Mouse (Mus musculus): ENCODE measurements at regions not wholly inside any gene's neighbourhood (a gene's known extent, or its start where the extent isn't known, plus 50 kb on each side); places are given as distances from the start of the nearest gene placed in this dataset.
"Not testable (repeated sequence)": the region's sequence is repeated elsewhere in the genome, so short reads cannot be mapped to it uniquely, and the experiment has no call there.

- ATAC-seq (replicated peaks; ENCODE audit: poor library complexity, severe bottlenecking) = no peak
Observed at GRCm38 (mm10) chr14:53831651-53832050, 422.3 kb downstream of the Dad1 start.

GRCm38 (mm10) chr14:53830717-53831116 is 423.2 kb downstream of the Dad1 start:
- no peak for ATAC-seq (replicated peaks; ENCODE audit: poor library complexity, severe bottlenecking)

- ATAC-seq (replicated peaks; ENCODE audit: poor library complexity, severe bottlenecking) = no peak
Observed at GRCm38 (mm10) chr14:53826782-53827181, 427.1 kb downstream of the Dad1 start.

- no peak for ATAC-seq (replicated peaks; ENCODE audit: poor library complexity, severe bottlenecking)
Observed at GRCm38 (mm10) chr14:53806231-53806630, 447.7 kb downstream of the Dad1 start.

- ATAC-seq (replicated peaks; ENCODE audit: poor library complexity, severe bottlenecking) = peak; percentile 88
Observed at GRCm38 (mm10) chr14:53803698-53804620, 449.9 kb downstream of the Dad1 start.

- ATAC-seq (replicated peaks; ENCODE audit: poor library complexity, severe bottlenecking) = no peak
Observed at GRCm38 (mm10) chr14:53802547-53802946, 451.4 kb downstream of the Dad1 start.

GRCm38 (mm10) chr14:53800508-53801136 is 453.3 kb downstream of the Dad1 start:
- ATAC-seq (replicated peaks; ENCODE audit: poor library complexity, severe bottlenecking) = no peak

- ATAC-seq (replicated peaks; ENCODE audit: poor library complexity, severe bottlenecking) = 0 out of 2 replicates have a peak, but pooled peaks have one; percentile 27
Observed at GRCm38 (mm10) chr14:53795160-53795559, 458.7 kb downstream of the Dad1 start.

GRCm38 (mm10) chr14:53794527-53794926 is 459.4 kb downstream of the Dad1 start:
- ATAC-seq (replicated peaks; ENCODE audit: poor library complexity, severe bottlenecking) = no peak

- not testable (repeated sequence) for ATAC-seq (replicated peaks; ENCODE audit: poor library complexity, severe bottlenecking)
Observed at GRCm38 (mm10) chr14:53792432-53792831, 461.5 kb downstream of the Dad1 start.

- not testable (repeated sequence) for ATAC-seq (replicated peaks; ENCODE audit: poor library complexity, severe bottlenecking)
Observed at GRCm38 (mm10) chr14:53785547-53785946, 468.4 kb downstream of the Dad1 start.

- no peak for ATAC-seq (replicated peaks; ENCODE audit: poor library complexity, severe bottlenecking)
Observed at GRCm38 (mm10) chr14:53777375-53777774, 476.5 kb downstream of the Dad1 start.

- peak; percentile 48; the same call in 1 of the 2 replicates for ATAC-seq (replicated peaks; ENCODE audit: poor library complexity, severe bottlenecking)
Observed at GRCm38 (mm10) chr14:53776717-53777116, 477.2 kb downstream of the Dad1 start.

- peak; percentile 91 for ATAC-seq (replicated peaks; ENCODE audit: poor library complexity, severe bottlenecking)
Observed at GRCm38 (mm10) chr14:53766501-53766900, 487.4 kb downstream of the Dad1 start.

- not testable (repeated sequence) for ATAC-seq (replicated peaks; ENCODE audit: poor library complexity, severe bottlenecking)
Observed at GRCm38 (mm10) chr14:53765918-53766317, 488.0 kb downstream of the Dad1 start.

- peak; percentile 63; the same call in 1 of the 2 replicates for ATAC-seq (replicated peaks; ENCODE audit: poor library complexity, severe bottlenecking)
Observed at GRCm38 (mm10) chr14:53760578-53760977, 493.3 kb downstream of the Dad1 start.

GRCm38 (mm10) chr14:53757782-53758181 is 496.1 kb downstream of the Dad1 start:
- peak; percentile 81 for ATAC-seq (replicated peaks; ENCODE audit: poor library complexity, severe bottlenecking)

GRCm38 (mm10) chr14:53757095-53757494 is 496.8 kb downstream of the Dad1 start:
- ATAC-seq (replicated peaks; ENCODE audit: poor library complexity, severe bottlenecking) = peak; percentile 36; the same call in 1 of the 2 replicates

- no peak for ATAC-seq (replicated peaks; ENCODE audit: poor library complexity, severe bottlenecking)
Observed at GRCm38 (mm10) chr14:53750703-53751441, 503.0 kb downstream of the Dad1 start.

GRCm38 (mm10) chr14:53743552-53743951 is 510.4 kb downstream of the Dad1 start:
- ATAC-seq (replicated peaks; ENCODE audit: poor library complexity, severe bottlenecking) = peak; percentile 38; the same call in 1 of the 2 replicates

GRCm38 (mm10) chr14:53742864-53743263 is 511.0 kb downstream of the Dad1 start:
- ATAC-seq (replicated peaks; ENCODE audit: poor library complexity, severe bottlenecking) = peak; percentile 91

All from granulocyte monocyte progenitor cell, adult 5-6 weeks (primary cell).